ENCODE assay signal across 18 mouse cellular contexts in the genomic region with DNA sequence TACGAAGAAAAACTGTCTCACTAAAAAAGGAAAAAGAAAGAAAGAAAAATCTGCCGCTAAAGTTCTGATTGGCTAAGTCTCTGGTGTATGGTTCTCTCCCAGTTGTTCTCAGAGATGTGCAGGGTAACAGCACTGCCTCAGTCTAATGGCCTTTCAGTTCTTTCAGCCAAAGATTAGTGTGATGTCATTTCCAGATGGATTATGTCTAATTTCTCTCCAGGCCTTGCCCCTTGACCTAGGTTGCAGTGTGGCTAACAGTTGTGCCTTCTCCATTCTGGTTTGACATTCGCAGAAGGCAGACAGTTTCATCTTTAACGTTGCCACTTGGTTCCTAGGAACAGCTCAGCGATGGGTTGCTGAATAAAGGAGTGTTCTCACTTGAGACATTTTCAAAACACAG.
A peak's percentile ranks its signal among the peaks of the same experiment; 100 is the strongest.
DNase-seq lines count a peak whose midpoint lies in the region; ATAC-seq and TF ChIP-seq lines count a peak whose summit lies in the region.
"Had no signal": no experiment of that assay in that cellular context is flagged by ENCODE, and none has a peak within 500 bp of the region (broad histone marks: within the 10 kb centered on the region; RNA-seq: fewer than 3 reads in every experiment).

No protein-coding gene starts in this region.

- no peaks in the 10 kb centered on the region for H3K9me3 ChIP-seq in hindbrain, embryonic 10.5 days
- H3K9me3 ChIP-seq in hindbrain, embryonic 13.5 days = no peaks in the 10 kb centered on the region
- no peaks in the 10 kb centered on the region for H3K9me3 ChIP-seq in lung, embryonic 14.5 days (ENCODE audit: low read depth, low read length)
- H3K9me3 ChIP-seq: embryonic facial prominence, embryonic 12.5 days; limb, embryonic 13.5 days; liver, embryonic 15.5 days; neural tube, embryonic 12.5 days had no signal

- H3K27ac ChIP-seq in gastrocnemius, adult 2 months = peak overlapping the region; percentile 10; the same call in 1 of the 2 replicates
- H3K27ac ChIP-seq in hindbrain, embryonic 10.5 days = 0 out of 2 replicates have a peak overlapping the region, but pooled peaks have one; percentile 5
- no peak overlapping the region for H3K27ac ChIP-seq in hindbrain, embryonic 13.5 days
- peak overlapping the region; percentile 36; the same call in 1 of the 2 replicates for H3K27ac ChIP-seq in lung, embryonic 14.5 days (ENCODE audit: low read depth)
- H3K27ac ChIP-seq: embryonic facial prominence, embryonic 12.5 days; hindbrain, postnatal 0 days; limb, embryonic 13.5 days; liver, embryonic 15.5 days; neural tube, embryonic 12.5 days had no signal

- 78% methylated on average over 5 of the region's 5 CpGs for WGBS in hindbrain, embryonic 10.5 days
- 77% methylated on average over 5 of the region's 5 CpGs for WGBS in hindbrain, embryonic 13.5 days
- 55% methylated on average over 5 of the region's 5 CpGs for WGBS in lung, embryonic 14.5 days

- no peak for ATAC-seq in hindbrain, embryonic 13.5 days (ENCODE audit: low FRiP score)
- no peak for ATAC-seq in lung, embryonic 14.5 days (ENCODE audit: insufficient read depth)
- ATAC-seq: forebrain, postnatal 0 days; hindbrain, postnatal 0 days had no signal

- no peak for DNase-seq in gastrocnemius, adult 2 months
- DNase-seq in gastrocnemius, postnatal 14 days = no peak
- no peak for DNase-seq in hindbrain, embryonic 10.5 days (ENCODE audit: low spot score)
- DNase-seq in lung, embryonic 14.5 days = peak; percentile 49
- DNase-seq in lung, postnatal 14 days = no peak
- peak; percentile 50 for DNase-seq in lung, postnatal 10 days
- DNase-seq in T-cell, adult 2 months (ENCODE audit: low spot score) = no peak
- DNase-seq: adrenal gland, postnatal 14 days; cerebellum, adult 11-12 months; cerebellum, postnatal 25 days; forebrain, postnatal 0 days; spleen, adult 18-20 months had no signal

- H3K36me3 ChIP-seq in hindbrain, embryonic 10.5 days = peaks cover 21% of the 10 kb centered on the region
- no peaks in the 10 kb centered on the region; the same call in 1 of the 2 replicates for H3K36me3 ChIP-seq in hindbrain, embryonic 13.5 days
- H3K36me3 ChIP-seq in lung, embryonic 14.5 days (ENCODE audit: insufficient read depth) = 0 out of 2 replicates have a peak, but pooled peaks cover 4% of the 10 kb centered on the region
- H3K36me3 ChIP-seq: embryonic facial prominence, embryonic 12.5 days; limb, embryonic 13.5 days; liver, embryonic 15.5 days; neural tube, embryonic 12.5 days had no signal

- TF ChIP-seq CTCF in gastrocnemius, adult 2 months (IDR thresholded peaks at IDR 0.05) = no peak
- TF ChIP-seq CTCF in lung, embryonic 14.5 days (IDR thresholded peaks at IDR 0.05; ENCODE audit: low read depth) = no peak

- intact Hi-C loops in gastrocnemius, adult 2 months (cut with DNase I) = loop anchor here (5.0 kb wide), 1 partner anchor 61 kb away; the partner anchor contains the start of gene Dusp6
- intact Hi-C loops in gastrocnemius, postnatal 14 days (cut with DNase I; ENCODE audit: low total_unique reads) = no loop called here

- H3K4me2 ChIP-seq in hindbrain, embryonic 13.5 days = no peak overlapping the region
- no peak overlapping the region for H3K4me2 ChIP-seq in lung, embryonic 14.5 days
- H3K4me2 ChIP-seq: embryonic facial prominence, embryonic 12.5 days; limb, embryonic 13.5 days; liver, embryonic 15.5 days; neural tube, embryonic 12.5 days had no signal

- no peak overlapping the region for H3K4me3 ChIP-seq in gastrocnemius, adult 2 months
- H3K4me3 ChIP-seq in hindbrain, embryonic 10.5 days = no peak overlapping the region
- H3K4me3 ChIP-seq in hindbrain, embryonic 13.5 days = no peak overlapping the region
- H3K4me3 ChIP-seq in lung, embryonic 14.5 days (ENCODE audit: low read depth, low read length) = no peak overlapping the region
- H3K4me3 ChIP-seq: embryonic facial prominence, embryonic 12.5 days; limb, embryonic 13.5 days; liver, embryonic 15.5 days; neural tube, embryonic 12.5 days had no signal

- no peak overlapping the region for H3K9ac ChIP-seq in hindbrain, embryonic 13.5 days
- H3K9ac ChIP-seq in lung, embryonic 14.5 days = no peak overlapping the region
- H3K9ac ChIP-seq: embryonic facial prominence, embryonic 12.5 days; forebrain, postnatal 0 days; limb, embryonic 13.5 days; liver, embryonic 15.5 days; neural tube, embryonic 12.5 days had no signal

- H3K27me3 ChIP-seq in hindbrain, embryonic 10.5 days (ENCODE audit: insufficient read depth, poor library complexity, severe bottlenecking) = no peaks in the 10 kb centered on the region
- H3K27me3 ChIP-seq in hindbrain, embryonic 13.5 days = no peaks in the 10 kb centered on the region
- no peaks in the 10 kb centered on the region for H3K27me3 ChIP-seq in lung, embryonic 14.5 days (ENCODE audit: insufficient read depth, low read length)
- H3K27me3 ChIP-seq: embryonic facial prominence, embryonic 12.5 days; limb, embryonic 13.5 days; liver, embryonic 15.5 days; neural tube, embryonic 12.5 days had no signal

- peaks cover 60% of the 10 kb centered on the region for H3K4me1 ChIP-seq in hindbrain, embryonic 10.5 days (replicated peaks)
- H3K4me1 ChIP-seq in hindbrain, embryonic 13.5 days (replicated peaks) = peaks cover 30% of the 10 kb centered on the region
- peaks cover 14% of the 10 kb centered on the region for H3K4me1 ChIP-seq in lung, embryonic 14.5 days (ENCODE audit: insufficient read depth)

Comparison
In these comparisons a context has a peak if more than half of its experiments do, and no peak if none do; other contexts are left out.
1. DNase-seq: peak in lung, embryonic 14.5 days (single experiment) and lung, postnatal 10 days (single experiment); none in gastrocnemius, adult 2 months (single experiment), gastrocnemius, postnatal 14 days (single experiment), hindbrain, embryonic 10.5 days (single experiment), lung, postnatal 14 days (single experiment) and T-cell, adult 2 months (single experiment).